Mouse (Mus musculus) brown adipose tissue, adult 24 weeks (tissue): ENCODE measurements around the gene Bhmt2. TPM values are rescaled to one million over a fixed set of nuclear protein-coding genes. Genes with fewer than 3 reads are reported as not detected.

Experiments used
- H3K27ac ChIP-seq: fragments of 200-500 bp; replicated peaks from 2 replicates; pipeline ENCODE4 v1.5.1; 2012; ENCODE audit warnings: low read depth, mild to moderate bottlenecking, low read length
- H3K4me1 ChIP-seq: fragments of 200-500 bp; 2 replicates; pipeline ENCODE4 v1.6.1; 2012; ENCODE audit warnings: low read length, mixed read lengths; ENCODE audit not compliant: control insufficient read depth, insufficient read depth, insufficient read length
- H3K4me3 ChIP-seq: fragments of 200-500 bp; 2 replicates; pipeline ENCODE4 v1.5.1; 2012; ENCODE audit warnings: low read depth, mild to moderate bottlenecking, low read length, moderate library complexity; ENCODE audit not compliant: insufficient read depth
- polyA plus RNA-seq: library from polyadenylated mRNA; stranded (reverse); fragments of >200 nt; gene quantifications from 2 replicates; pipeline ENCODE4 v1.2.4, GENCODE M21; 2012; ENCODE audit not compliant: missing spikeins, insufficient read depth, insufficient read length

The Bhmt2 gene
- polyA plus RNA-seq, 1 experiment: not detected

- Histone ChIP-seq H3K4me1 (no peaks in the 10 kb centered on the region), H3K4me3 (no peak overlapping the region)
These were observed 2.8 kb upstream of the Bhmt2 start for GRCm38 (mm10) chr13:93676864-93677263.

GRCm38 (mm10) chr13:93673296-93673695 is 806 bp downstream of the Bhmt2 start:
- Histone ChIP-seq H3K4me1 (no peaks in the 10 kb centered on the region), H3K4me3 (no peak overlapping the region), H3K27ac (no peak overlapping the region)

More at GRCm38 (mm10) chr13:93676864-93677263, 2.8 kb upstream of the Bhmt2 start:
- no peak overlapping the region for H3K27ac ChIP-seq

- no peak overlapping the region for H3K27ac ChIP-seq
- no peaks in the 10 kb centered on the region for H3K4me1 ChIP-seq
- H3K4me3 ChIP-seq: no peak overlapping the region
These were observed 1.7 kb downstream of the Bhmt2 start for GRCm38 (mm10) chr13:93672371-93672770.

GRCm38 (mm10) chr13:93667586-93667985 is 6.5 kb downstream of the Bhmt2 start:
- H3K4me3 ChIP-seq: no peak overlapping the region
- H3K27ac ChIP-seq: no peak overlapping the region
- no peaks in the 10 kb centered on the region for H3K4me1 ChIP-seq

GRCm38 (mm10) chr13:93657941-93658340 is 16.2 kb downstream of the Bhmt2 start:
- H3K27ac ChIP-seq: no peak overlapping the region
- H3K4me1 ChIP-seq: no peaks in the 10 kb centered on the region
- H3K4me3 ChIP-seq: no peak overlapping the region

- no peak overlapping the region for H3K4me3 ChIP-seq
These were observed 20.7 kb downstream of the Bhmt2 start for GRCm38 (mm10) chr13:93653382-93653781.

GRCm38 (mm10) chr13:93648387-93649130 is 25.5 kb downstream of the Bhmt2 start:
- no peak overlapping the region for H3K27ac ChIP-seq
- H3K4me1 ChIP-seq: no peaks in the 10 kb centered on the region
- H3K4me3 ChIP-seq: no peak overlapping the region

More at GRCm38 (mm10) chr13:93653382-93653781, 20.7 kb downstream of the Bhmt2 start:
- Histone ChIP-seq H3K27ac (no peak overlapping the region), H3K4me1 (no peaks in the 10 kb centered on the region)

GRCm38 (mm10) chr13:93639636-93640035 is 34.5 kb downstream of the Bhmt2 start:
- no peaks in the 10 kb centered on the region for H3K4me1 ChIP-seq
- H3K27ac ChIP-seq: no peak overlapping the region

GRCm38 (mm10) chr13:93637282-93638245 is 36.5 kb downstream of the Bhmt2 start, which contains the start of gene Bhmt:
Gene Bhmt, minus strand, starts transcription at chr13:93637961.
- no peak within 1 kb of the TSS for H3K27ac ChIP-seq
- no peak within 1 kb of the TSS for H3K4me3 ChIP-seq

More at GRCm38 (mm10) chr13:93639636-93640035, 34.5 kb downstream of the Bhmt2 start:
- H3K4me3 ChIP-seq: no peak overlapping the region

GRCm38 (mm10) chr13:93636561-93636960 is 37.5 kb downstream of the Bhmt2 start:
- Histone ChIP-seq H3K4me3 (no peak overlapping the region), H3K4me1 (no peaks in the 10 kb centered on the region), H3K27ac (no peak overlapping the region)

More at GRCm38 (mm10) chr13:93637282-93638245, 36.5 kb downstream of the Bhmt2 start, which contains the start of gene Bhmt:
- H3K4me1 ChIP-seq: no peaks in the 10 kb centered on the region

- no peak overlapping the region for H3K27ac ChIP-seq
- H3K4me3 ChIP-seq: no peak overlapping the region
- no peaks in the 10 kb centered on the region for H3K4me1 ChIP-seq
These were observed 41.2 kb downstream of the Bhmt2 start for GRCm38 (mm10) chr13:93632927-93633326.

GRCm38 (mm10) chr13:93630941-93631705 is 43.0 kb downstream of the Bhmt2 start:
- H3K4me3 ChIP-seq: no peak overlapping the region
- no peak overlapping the region for H3K27ac ChIP-seq
- H3K4me1 ChIP-seq: no peaks in the 10 kb centered on the region

- Histone ChIP-seq H3K4me3 (no peak overlapping the region), H3K4me1 (no peaks in the 10 kb centered on the region), H3K27ac (no peak overlapping the region)
These were observed 45.2 kb downstream of the Bhmt2 start for GRCm38 (mm10) chr13:93628861-93629260.

GRCm38 (mm10) chr13:93614361-93614948 is 59.6 kb downstream of the Bhmt2 start:
- no peak overlapping the region for H3K27ac ChIP-seq
- H3K4me1 ChIP-seq: no peaks in the 10 kb centered on the region

More at GRCm38 (mm10) chr13:93614361-93614948, 59.6 kb downstream of the Bhmt2 start:
- no peak overlapping the region for H3K4me3 ChIP-seq
